Mouse (Mus musculus): ENCODE data around the gene Chtop.

DNA sequence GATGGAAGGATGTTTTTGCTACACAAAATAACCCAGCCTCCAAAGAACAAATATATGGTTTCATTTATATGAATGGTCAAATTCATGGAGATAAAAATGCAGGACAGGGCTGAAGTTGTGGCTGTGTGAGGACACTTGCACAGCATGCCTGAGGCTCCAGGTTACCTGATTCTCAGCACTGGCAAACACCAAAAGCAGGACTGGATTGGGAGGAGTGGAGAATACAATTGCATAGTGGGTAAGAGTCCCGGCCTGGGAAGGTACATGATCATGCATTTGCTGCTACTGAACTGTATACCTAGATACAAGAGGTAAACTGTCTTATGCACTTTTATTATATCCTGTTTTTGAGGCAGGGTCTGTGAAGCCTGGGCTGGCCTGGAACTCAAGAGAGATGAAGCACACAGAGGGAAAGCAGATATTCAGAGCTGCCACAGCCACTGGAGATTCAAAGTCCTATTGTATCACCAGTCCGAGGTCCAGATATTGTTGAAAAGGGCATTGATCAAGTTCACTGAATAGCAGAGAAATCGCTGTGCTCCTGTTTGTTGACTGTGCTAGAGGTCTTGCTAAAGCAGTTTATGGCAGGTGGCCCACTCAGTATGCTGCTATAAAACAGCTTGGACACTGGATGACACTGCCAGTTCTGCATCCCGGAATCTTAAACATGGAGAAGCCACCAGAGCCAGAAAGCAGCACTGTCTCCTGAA, 15.3 kb downstream of the Chtop start:
- no peak for TF ChIP-seq CTCF (IDR thresholded peaks at IDR 0.05; ENCODE audit: low read depth, low read length)
- no peak for TF ChIP-seq GATA1 (IDR thresholded peaks at IDR 0.05; ENCODE audit: borderline replicate concordance, low read length)
- no peak; the same call in 1 of the 2 replicates for TF ChIP-seq POLR2AphosphoS5 (IDR thresholded peaks at IDR 0.05; ENCODE audit: insufficient replicate concordance, low read depth, low read length)

All from G1E (cell line).